Mouse (Mus musculus): ENCODE data around the gene Sema4b. TPM values are rescaled to one million over a fixed set of nuclear protein-coding genes. Genes with fewer than 3 reads are reported as not detected.

The Sema4b gene
- total and polyA plus RNA-seq, 3 experiments, result 1.5 to 9.4 (median 6.7) TPM

GRCm38 (mm10) chr7:80268897-80269750 is 82.5 kb downstream of the Sema4b start, which contains the start of gene Vps33b:
Gene Vps33b (plus strand): TSS chr7:80269649.
- peaks cover 18% of the 10 kb centered on the region for H3K79me2 ChIP-seq (replicated peaks; ENCODE audit: control insufficient read depth, extremely low read depth, insufficient read depth, poor library complexity, severe bottlenecking)
- peak; percentile 95 for DNase-seq (ENCODE audit: extremely low read depth)

GRCm38 (mm10) chr7:80269751-80270255 is 83.2 kb downstream of the Sema4b start:
- H3K4me3 ChIP-seq (replicated peaks in 1 of 3; ENCODE audit: low read depth in 2 of 3, low read length in 2 of 3, poor library complexity in 1 of 3), result peak overlapping the region; percentile 86 to 99 (median 97)
- peaks cover 36 to 58% of the 10 kb centered on the region in 2 experiments for H3K36me3 ChIP-seq (replicated peaks in 1 of 2; ENCODE audit: control insufficient read depth in 1 of 2, insufficient read depth in 1 of 2, low read length in 1 of 2)
- H3K27ac ChIP-seq (ENCODE audit: insufficient read depth, low read depth), result no peak overlapping the region
- in situ Hi-C loops (cut with MboI; ENCODE audit: low pct_ligation_motif_present, low pct_unique_long_range_greater_than_20kb, low sequenced_read_pairs) (loop anchor here (25.0 kb wide), 1 partner anchor 258 kb away; the partner anchor contains the start of gene Zfp710), dilution Hi-C loops (cut with MboI; ENCODE audit: extremely low pct_ligation_motif_present, extremely low pct_unique_long_range_greater_than_20kb, low sequenced_read_pairs) (no loop called here)
- H3K9ac ChIP-seq (ENCODE audit: insufficient read depth, low read depth), result peak overlapping the region; percentile 83
- H3K9me3 ChIP-seq (replicated peaks; ENCODE audit: low read length), result no peaks in the 10 kb centered on the region
- peaks cover 18% of the 10 kb centered on the region for H3K79me2 ChIP-seq (replicated peaks; ENCODE audit: control insufficient read depth, extremely low read depth, insufficient read depth, poor library complexity, severe bottlenecking)
- H3K27me3 ChIP-seq (replicated peaks), result no peaks in the 10 kb centered on the region
- peak overlapping the region; percentile 92 for H3K4me2 ChIP-seq (ENCODE audit: insufficient read depth, low read depth, poor library complexity, severe bottlenecking)
- no peak for DNase-seq (ENCODE audit: extremely low read depth)
- H3K4me1 ChIP-seq (ENCODE audit: control insufficient read depth in 1 of 2, insufficient read depth in 2 of 2), result peaks cover 6 to 31% of the 10 kb centered on the region in 2 experiments; a peak in 3 of 4 replicates
- TF ChIP-seq GABPA (IDR thresholded peaks at IDR 0.05; ENCODE audit: insufficient replicate concordance, low read depth, low read length) (no peak), KAT2A (IDR thresholded peaks at IDR 0.05; ENCODE audit: insufficient replicate concordance, low read length) (no peak), USF1 (IDR thresholded peaks at IDR 0.05; ENCODE audit: low read depth, low read length) (no peak), UBTF (IDR thresholded peaks at IDR 0.05; ENCODE audit: low read depth, low read length) (no peak), NRF1 (IDR thresholded peaks at IDR 0.05; ENCODE audit: low read depth, low read length) (no peak), RCOR1 (conservative IDR thresholded peaks at IDR 0.05; ENCODE audit: low read depth, low read length) (no peak), RAD21 (IDR thresholded peaks at IDR 0.05; ENCODE audit: low read depth, low read length) (no peak), ZC3H11A (IDR thresholded peaks at IDR 0.05; ENCODE audit: low read depth, low read length) (no peak), MAZ (IDR thresholded peaks at IDR 0.05; ENCODE audit: low read depth, low read length) (no peak), ZMIZ1 (IDR thresholded peaks at IDR 0.05; ENCODE audit: low read depth, low read length) (no peak), ETS1 (conservative IDR thresholded peaks at IDR 0.05; ENCODE audit: low read depth, low read length) (no peak), IRF4 (IDR thresholded peaks at IDR 0.05; ENCODE audit: low read depth, low read length) (no peak), HCFC1 (IDR thresholded peaks at IDR 0.05; ENCODE audit: low read depth, low read length) (no peak)

More at GRCm38 (mm10) chr7:80268897-80269750, 82.5 kb downstream of the Sema4b start, which contains the start of gene Vps33b:
- Histone ChIP-seq H3K27me3 (replicated peaks) (no peaks in the 10 kb centered on the region), H3K9me3 (replicated peaks; ENCODE audit: low read length) (no peaks in the 10 kb centered on the region), H3K4me1 (ENCODE audit: control insufficient read depth in 1 of 2, insufficient read depth in 2 of 2) (peaks cover 6 to 35% of the 10 kb centered on the region in 2 experiments; a peak in 3 of 4 replicates), H3K4me3 (replicated peaks in 1 of 3; ENCODE audit: low read depth in 2 of 3, low read length in 2 of 3, poor library complexity in 1 of 3) (peak within 1 kb of the TSS; percentile 86 to 99 (median 97)), H3K9ac (ENCODE audit: insufficient read depth, low read depth) (peak within 1 kb of the TSS; percentile 83), H3K36me3 (replicated peaks in 1 of 2; ENCODE audit: control insufficient read depth in 1 of 2, insufficient read depth in 1 of 2, low read length in 1 of 2) (peaks cover 36 to 58% of the 10 kb centered on the region in 2 experiments), H3K4me2 (ENCODE audit: insufficient read depth, low read depth, poor library complexity, severe bottlenecking) (peak within 1 kb of the TSS; percentile 98), H3K27ac (ENCODE audit: insufficient read depth, low read depth) (peak within 1 kb of the TSS; percentile 51; the same call in 1 of the 2 replicates)
- dilution Hi-C loops (cut with MboI; ENCODE audit: extremely low pct_ligation_motif_present, extremely low pct_unique_long_range_greater_than_20kb, low sequenced_read_pairs) (no loop called here), in situ Hi-C loops (cut with MboI; ENCODE audit: low pct_ligation_motif_present, low pct_unique_long_range_greater_than_20kb, low sequenced_read_pairs) (loop anchor here (25.0 kb wide), 1 partner anchor 257 kb away; the partner anchor contains the start of gene Zfp710)
- no peak for TF ChIP-seq MAFK (IDR thresholded peaks at IDR 0.05; ENCODE audit: insufficient replicate concordance, low read length)
- TF ChIP-seq POLR2A (IDR thresholded peaks at IDR 0.05; ENCODE audit: low read depth, low read length), result peak; percentile 88
- no peak for TF ChIP-seq POLR2AphosphoS2 (IDR thresholded peaks at IDR 0.05; ENCODE audit: low read depth, low read length)
- TF ChIP-seq GABPA (IDR thresholded peaks at IDR 0.05; ENCODE audit: insufficient replicate concordance, low read depth, low read length), result no peak
- no peak for TF ChIP-seq EP300 (IDR thresholded peaks at IDR 0.05; ENCODE audit: low read length)
- TF ChIP-seq UBTF (IDR thresholded peaks at IDR 0.05; ENCODE audit: low read depth, low read length), result no peak
- TF ChIP-seq TCF12 (IDR thresholded peaks at IDR 0.05; ENCODE audit: low read depth, low read length), result peak; percentile 58; the same call in 1 of the 2 replicates
- peak; percentile 78 for TF ChIP-seq BHLHE40 (IDR thresholded peaks at IDR 0.05; ENCODE audit: low read depth, low read length)
- TF ChIP-seq ZMIZ1 (IDR thresholded peaks at IDR 0.05; ENCODE audit: low read depth, low read length), result no peak; the same call in 1 of the 2 replicates
- no peak for TF ChIP-seq USF2 (conservative IDR thresholded peaks at IDR 0.05; ENCODE audit: low read depth, low read length)
- no peak for TF ChIP-seq ZKSCAN1 (IDR thresholded peaks at IDR 0.05; ENCODE audit: borderline replicate concordance, low read depth, low read length)
- TF ChIP-seq JUND (conservative IDR thresholded peaks at IDR 0.05; ENCODE audit: low read depth, low read length), result no peak
- TF ChIP-seq SMC3 (IDR thresholded peaks at IDR 0.05; ENCODE audit: low read depth, low read length), result no peak
- TF ChIP-seq MAX (IDR thresholded peaks at IDR 0.05; ENCODE audit: low read length), result peak; percentile 72; the same call in 1 of the 2 replicates
- TF ChIP-seq IRF4 (IDR thresholded peaks at IDR 0.05; ENCODE audit: low read depth, low read length), result peak; percentile 69; the same call in 1 of the 2 replicates
- TF ChIP-seq NRF1 (IDR thresholded peaks at IDR 0.05; ENCODE audit: low read depth, low read length), result no peak
- peak; percentile 61; the same call in 1 of the 2 replicates for TF ChIP-seq NELFE (IDR thresholded peaks at IDR 0.05; ENCODE audit: low read depth, low read length)
- TF ChIP-seq MYC (IDR thresholded peaks at IDR 0.05; ENCODE audit: low read depth, low read length), result peak; percentile 71
- TF ChIP-seq ZC3H11A (IDR thresholded peaks at IDR 0.05; ENCODE audit: low read depth, low read length), result no peak
- no peak for TF ChIP-seq CTCF (conservative IDR thresholded peaks at IDR 0.05 in 1 of 2, IDR thresholded peaks at IDR 0.05 in 1 of 2; ENCODE audit: low read depth in 2 of 2, low read length in 2 of 2)
- no peak for TF ChIP-seq MEF2A (IDR thresholded peaks at IDR 0.05; ENCODE audit: borderline replicate concordance, low read depth, low read length)
- TF ChIP-seq KAT2A (IDR thresholded peaks at IDR 0.05; ENCODE audit: insufficient replicate concordance, low read length), result no peak; the same call in 1 of the 2 replicates
- TF ChIP-seq RCOR1 (conservative IDR thresholded peaks at IDR 0.05; ENCODE audit: low read depth, low read length), result no peak
- TF ChIP-seq SIN3A (IDR thresholded peaks at IDR 0.05; ENCODE audit: low read length), result peak; percentile 97
- TF ChIP-seq ELF1 (IDR thresholded peaks at IDR 0.05; ENCODE audit: low read depth, low read length), result peak; percentile 99
- no peak for TF ChIP-seq CHD2 (IDR thresholded peaks at IDR 0.05; ENCODE audit: low read length)
- TF ChIP-seq MAZ (IDR thresholded peaks at IDR 0.05; ENCODE audit: low read depth, low read length), result no peak
- TF ChIP-seq E2F4 (IDR thresholded peaks at IDR 0.05; ENCODE audit: insufficient replicate concordance, low read depth, low read length), result no peak
- no peak for TF ChIP-seq JUN (IDR thresholded peaks at IDR 0.05; ENCODE audit: insufficient read depth, low read depth, low read length)
- peak; percentile 98 for TF ChIP-seq MXI1 (IDR thresholded peaks at IDR 0.05; ENCODE audit: low read depth, low read length)
- TF ChIP-seq PAX5 (IDR thresholded peaks at IDR 0.05; ENCODE audit: low read length), result no peak
- TF ChIP-seq HCFC1 (IDR thresholded peaks at IDR 0.05; ENCODE audit: low read depth, low read length), result peak; percentile 85
- no peak for TF ChIP-seq USF1 (IDR thresholded peaks at IDR 0.05; ENCODE audit: low read depth, low read length)
- no peak for TF ChIP-seq ZNF384 (IDR thresholded peaks at IDR 0.05; ENCODE audit: low read depth, low read length)
- TF ChIP-seq TBP (conservative IDR thresholded peaks at IDR 0.05; ENCODE audit: low read depth, low read length), result no peak; the same call in 1 of the 2 replicates
- TF ChIP-seq ETS1 (conservative IDR thresholded peaks at IDR 0.05; ENCODE audit: low read depth, low read length), result peak; percentile 20; the same call in 1 of the 2 replicates
- TF ChIP-seq RAD21 (IDR thresholded peaks at IDR 0.05; ENCODE audit: low read depth, low read length), result no peak; the same call in 1 of the 2 replicates
- no peak for TF ChIP-seq CHD1 (IDR thresholded peaks at IDR 0.05; ENCODE audit: low read depth, low read length)
